9 mouse cellular contexts compared by ENCODE assay signal in genomic region chr12:31265722-31266431, GRCm38 (mm10). TPM values are rescaled to one million over a fixed set of nuclear protein-coding genes. Genes with fewer than 3 reads are reported as not detected.
DNase-seq lines count a peak whose midpoint lies in the region; ATAC-seq and TF ChIP-seq lines count a peak whose summit lies in the region.
"Had no signal": no experiment of that assay in that cellular context is flagged by ENCODE, and none has a peak within 500 bp of the region (broad histone marks: within the 10 kb centered on the region; RNA-seq: fewer than 3 reads in every experiment).

No protein-coding gene starts in this region.

- peak overlapping the region; percentile 88 for H3K4me3 ChIP-seq in C2C12 (ENCODE audit: insufficient read depth, poor library complexity, severe bottlenecking)
- H3K4me3 ChIP-seq in embryonic facial prominence, embryonic 12.5 days = peak overlapping the region; percentile 70
- peak overlapping the region; percentile 54 for H3K4me3 ChIP-seq in hindbrain, embryonic 14.5 days (replicated peaks; ENCODE audit: low read length)
- H3K4me3 ChIP-seq in limb, embryonic 12.5 days (replicated peaks) = peak overlapping the region; percentile 72
- H3K4me3 ChIP-seq in olfactory bulb, adult 2 months (ENCODE audit: insufficient read depth, low read depth, low read length) = peak overlapping the region; percentile 44

- WGBS in embryonic facial prominence, embryonic 12.5 days = under 1% methylated on average over 50 of the region's 50 CpGs
- WGBS in hindbrain, embryonic 14.5 days = under 1% methylated on average over 50 of the region's 50 CpGs
- under 1% methylated on average over 50 of the region's 50 CpGs for WGBS in limb, embryonic 12.5 days
- under 1% methylated on average over 50 of the region's 50 CpGs for WGBS in olfactory bulb, adult 2 months

- H3K9me3 ChIP-seq in embryonic facial prominence, embryonic 12.5 days = no peaks in the 10 kb centered on the region
- no peaks in the 10 kb centered on the region for H3K9me3 ChIP-seq in hindbrain, embryonic 14.5 days (ENCODE audit: control insufficient read depth, low read length)
- H3K9me3 ChIP-seq in limb, embryonic 12.5 days = no peaks in the 10 kb centered on the region

- peak overlapping the region; percentile 89 for H3ac ChIP-seq in C2C12 (ENCODE audit: control insufficient read depth, insufficient read length, low read depth)

- H3K36me3 ChIP-seq in C2C12 (ENCODE audit: control insufficient read depth, insufficient read depth) = peaks cover 34% of the 10 kb centered on the region
- H3K36me3 ChIP-seq in embryonic facial prominence, embryonic 12.5 days = peaks cover 18% of the 10 kb centered on the region
- no peaks in the 10 kb centered on the region for H3K36me3 ChIP-seq in hindbrain, embryonic 14.5 days (replicated peaks; ENCODE audit: control insufficient read depth, insufficient read depth)
- H3K36me3 ChIP-seq in limb, embryonic 12.5 days = peaks cover 26% of the 10 kb centered on the region

- H3K27me3 ChIP-seq in C2C12 (ENCODE audit: control insufficient read depth, insufficient read depth, insufficient read length) = no peaks in the 10 kb centered on the region
- H3K27me3 ChIP-seq in embryonic facial prominence, embryonic 12.5 days = 0 out of 2 replicates have a peak, but pooled peaks cover 3% of the 10 kb centered on the region
- peaks cover 60% of the 10 kb centered on the region for H3K27me3 ChIP-seq in hindbrain, embryonic 14.5 days (ENCODE audit: control insufficient read depth, insufficient read depth, low read length)
- peaks cover 3% of the 10 kb centered on the region; the same call in 1 of the 2 replicates for H3K27me3 ChIP-seq in limb, embryonic 12.5 days
- H3K27me3 ChIP-seq: CH12.LX had no signal

- H3K9ac ChIP-seq in embryonic facial prominence, embryonic 12.5 days = peak overlapping the region; percentile 77
- H3K9ac ChIP-seq in hindbrain, embryonic 14.5 days = peak overlapping the region; percentile 51
- H3K9ac ChIP-seq in limb, embryonic 12.5 days (replicated peaks) = peak overlapping the region; percentile 78

- H3K27ac ChIP-seq in embryonic facial prominence, embryonic 12.5 days = peak overlapping the region; percentile 89
- peak overlapping the region; percentile 14; the same call in 1 of the 2 replicates for H3K27ac ChIP-seq in hindbrain, embryonic 14.5 days
- H3K27ac ChIP-seq in limb, embryonic 12.5 days = peak overlapping the region; percentile 89
- H3K27ac ChIP-seq in olfactory bulb, adult 2 months (ENCODE audit: insufficient read depth, low read depth, low read length) = no peak overlapping the region

- H3K79me2 ChIP-seq in C2C12 (ENCODE audit: control insufficient read depth, insufficient read depth) = peaks cover 55% of the 10 kb centered on the region

- TF ChIP-seq CTCF in C2C12 (IDR thresholded peaks at IDR 0.05; ENCODE audit: control insufficient read depth, insufficient read depth, insufficient read length) = no peak
- TF ChIP-seq CTCF in olfactory bulb, adult 2 months (IDR thresholded peaks at IDR 0.05; ENCODE audit: insufficient read depth, low read depth, low read length) = no peak

- 0 out of 2 replicates have a peak, but pooled peaks have one; percentile 26 for ATAC-seq in embryonic facial prominence, embryonic 12.5 days (ENCODE audit: insufficient number of reproducible peaks, insufficient read depth, low FRiP score, low TSS enrichment)
- peak; percentile 66 for ATAC-seq in hindbrain, embryonic 14.5 days (ENCODE audit: low FRiP score)
- peak; percentile 38; the same call in 1 of the 2 replicates for ATAC-seq in limb, embryonic 12.5 days (ENCODE audit: insufficient number of reproducible peaks, insufficient read depth, low FRiP score, low TSS enrichment, low read depth)

- peak; percentile 20 to 22 for DNase-seq in cerebellum, postnatal 25 days
- DNase-seq in cerebellum, adult 11 months = no peak
- DNase-seq in hindbrain, embryonic 14.5 days (ENCODE audit: low spot score) = no peak
- DNase-seq in thymus, postnatal 4 days = no peak

- H3K4me1 ChIP-seq in embryonic facial prominence, embryonic 12.5 days = peaks cover 46% of the 10 kb centered on the region
- H3K4me1 ChIP-seq in hindbrain, embryonic 14.5 days (replicated peaks; ENCODE audit: control insufficient read depth, insufficient read depth, low read length) = peaks cover 12% of the 10 kb centered on the region; the same call in 1 of the 2 replicates
- H3K4me1 ChIP-seq in limb, embryonic 12.5 days (replicated peaks) = peaks cover 36% of the 10 kb centered on the region
- peaks cover 19% of the 10 kb centered on the region for H3K4me1 ChIP-seq in olfactory bulb, adult 2 months (ENCODE audit: control insufficient read depth, insufficient read depth, low read length)

- H3K79me3 ChIP-seq in C2C12 (ENCODE audit: low read depth) = peaks cover 40% of the 10 kb centered on the region

- no peak for TF ChIP-seq POLR2A in olfactory bulb, adult 2 months (IDR thresholded peaks at IDR 0.05; ENCODE audit: insufficient read depth, low read depth, low read length)

- peak overlapping the region; percentile 87 for H3K4me2 ChIP-seq in embryonic facial prominence, embryonic 12.5 days (replicated peaks)
- peak overlapping the region; percentile 97 for H3K4me2 ChIP-seq in hindbrain, embryonic 14.5 days (replicated peaks)
- H3K4me2 ChIP-seq in limb, embryonic 12.5 days = peak overlapping the region; percentile 93

TF ChIP-seq in C2C12, 6 proteins besides CTCF, POLR2A, EP300 and RAD21:
- no peak for TF ChIP-seq CEBPB (IDR thresholded peaks at IDR 0.05; ENCODE audit: low read depth)
- no peak for TF ChIP-seq USF1 (IDR thresholded peaks at IDR 0.05; ENCODE audit: low read depth)
TF ChIP-seq in C2C12: peak in this region for 0.

RNA-seq across cellular contexts. Expression of gene Lamb1, which starts 0.8 kb away (rescaled TPM):
- polyA plus RNA-seq in C2C12 (2012; fragmentation: generic; extraction: Trizol) = 96.1 TPM
- 80.8 and 82.3 TPM in 2 replicates for polyA plus RNA-seq in embryonic facial prominence, embryonic 12.5 days (2016; fragmentation: Nextera tagmentation; extraction: Ambion mirVana)
- polyA plus RNA-seq in hindbrain, embryonic 14.5 days (2014; fragmentation: Nextera tagmentation; extraction: Ambion mirVana) = 20.9 and 22.0 TPM in 2 replicates
- 60.4 and 64.8 TPM in 2 replicates for polyA plus RNA-seq in limb, embryonic 12.5 days (2016; fragmentation: Nextera tagmentation; extraction: Ambion mirVana)
- not detected in 2 replicates for polyA plus RNA-seq in olfactory bulb, adult 2 months (2012; ENCODE audit: insufficient read depth, insufficient read length, low replicate concordance, missing spikeins)

RNA-seq across cellular contexts. Expression of gene Gm6993, which starts 25.3 kb away (rescaled TPM):
- not detected for polyA plus RNA-seq in C2C12 (2012; fragmentation: generic; extraction: Trizol)
- polyA plus RNA-seq in embryonic facial prominence, embryonic 12.5 days (2016; fragmentation: Nextera tagmentation; extraction: Ambion mirVana) = not detected in 2 replicates
- not detected in 2 replicates for polyA plus RNA-seq in hindbrain, embryonic 14.5 days (2014; fragmentation: Nextera tagmentation; extraction: Ambion mirVana)
- not detected in 2 replicates for polyA plus RNA-seq in limb, embryonic 12.5 days (2016; fragmentation: Nextera tagmentation; extraction: Ambion mirVana)
- polyA plus RNA-seq in olfactory bulb, adult 2 months (2012; ENCODE audit: insufficient read depth, insufficient read length, low replicate concordance, missing spikeins) = not detected in 2 replicates

Comparison
In these comparisons a context has a peak if more than half of its experiments do, and no peak if none do; other contexts are left out.
1. DNase-seq: peak in cerebellum, postnatal 25 days (2 of 2); none in cerebellum, adult 11 months (single experiment), hindbrain, embryonic 14.5 days (single experiment) and thymus, postnatal 4 days (single experiment).
2. RNA of gene Lamb1, which starts 0.8 kb away (polyA plus RNA-seq): 96.1 TPM in C2C12 (single experiment), 80.8 to 82.3 TPM in embryonic facial prominence, embryonic 12.5 days, 60.4 to 64.8 TPM in limb, embryonic 12.5 days and 20.9 to 22.0 TPM in hindbrain, embryonic 14.5 days; not detected in olfactory bulb, adult 2 months; every median in the first group is over 10 times any median in the second.
3. Peak in every context shown above with its lines, with median percentiles within 50 percentile points of each other: H3K4me3 ChIP-seq, ATAC-seq, H3K4me2 ChIP-seq and H3K9ac ChIP-seq.